Mouse (Mus musculus): Measurements from ENCODE around the gene Ywhag.

GRCm38 (mm10) chr5:135916601-135917000 is 17.8 kb downstream of the Ywhag start:
- TF ChIP-seq CTCF (IDR thresholded peaks at IDR 0.05; ENCODE audit: borderline replicate concordance, control insufficient read depth, extremely low read depth, insufficient read depth, low read length, poor library complexity) (no peak), POLR2A (IDR thresholded peaks at IDR 0.05; ENCODE audit: control insufficient read depth, extremely low read depth, insufficient read depth, low read length, poor library complexity) (no peak)
